Mouse (Mus musculus): ENCODE measurements around the gene Prokr1. TPM values are rescaled to one million over a fixed set of nuclear protein-coding genes. Genes with fewer than 3 reads are reported as not detected.
"Not testable (repeated sequence)": the region's sequence is repeated elsewhere in the genome, so short reads cannot be mapped to it uniquely, and the experiment has no call there.

Prokr1 gene
- polyA plus RNA-seq, 1 experiment = 0.33 TPM

DNA sequence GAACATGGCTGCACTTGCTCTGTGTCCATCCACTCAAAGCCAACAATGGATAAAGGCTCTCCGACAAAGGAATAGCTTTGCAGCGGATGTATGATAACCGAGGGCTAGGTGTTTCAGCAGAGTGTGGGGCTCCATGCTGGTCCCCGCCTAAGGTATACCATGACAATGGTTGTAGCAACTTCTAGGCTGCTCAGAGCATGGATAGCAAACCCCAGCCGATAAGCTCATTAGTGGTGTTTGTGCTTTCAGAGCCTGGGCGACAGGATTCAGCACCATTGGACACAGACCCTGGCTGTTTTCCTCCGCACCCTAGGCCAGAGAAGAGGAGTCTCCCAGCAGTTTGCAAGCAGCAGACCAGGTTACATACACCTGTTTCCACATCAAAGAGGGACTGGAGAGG lies 6.6 kb downstream of the Prokr1 start:
- WGBS = 96% methylated on average over 7 of the region's 7 CpGs

GRCm38 (mm10) chr6:87583183-87583611 lies 7.3 kb downstream of the Prokr1 start:
- H3K27me3 ChIP-seq (ENCODE audit: control insufficient read depth, insufficient read depth, low read length) = no peaks in the 10 kb centered on the region; the same call in 1 of the 2 replicates
- H3K4me3 ChIP-seq (ENCODE audit: low read depth, low read length) = no peak overlapping the region
- no peaks in the 10 kb centered on the region for H3K36me3 ChIP-seq (ENCODE audit: control insufficient read depth, insufficient read depth, low read length)
- WGBS = 96% methylated on average over 1 of the region's 1 CpGs
- H3K4me1 ChIP-seq (ENCODE audit: control insufficient read depth, insufficient read depth, insufficient read length, low read length) = peaks cover 3% of the 10 kb centered on the region; the same call in 1 of the 2 replicates
- H3K27ac ChIP-seq (ENCODE audit: insufficient read depth, low read depth, low read length) = no peak overlapping the region
- TF ChIP-seq CTCF (IDR thresholded peaks at IDR 0.05; ENCODE audit: extremely low read depth, insufficient read length, insufficient replicate concordance, low read depth, low read length) (no peak), POLR2A (IDR thresholded peaks at IDR 0.05; ENCODE audit: low read depth, low read length) (no peak)

More for the DNA sequence above, 6.6 kb downstream of the Prokr1 start:
- Histone ChIP-seq H3K36me3 (ENCODE audit: control insufficient read depth, insufficient read depth, low read length) (no peaks in the 10 kb centered on the region), H3K27ac (ENCODE audit: insufficient read depth, low read depth, low read length) (no peak overlapping the region), H3K4me3 (ENCODE audit: low read depth, low read length) (no peak overlapping the region), H3K4me1 (ENCODE audit: control insufficient read depth, insufficient read depth, insufficient read length, low read length) (peaks cover 3% of the 10 kb centered on the region; the same call in 1 of the 2 replicates), H3K27me3 (ENCODE audit: control insufficient read depth, insufficient read depth, low read length) (no peaks in the 10 kb centered on the region; the same call in 1 of the 2 replicates)
- TF ChIP-seq POLR2A (IDR thresholded peaks at IDR 0.05; ENCODE audit: low read depth, low read length) (no peak), CTCF (IDR thresholded peaks at IDR 0.05; ENCODE audit: extremely low read depth, insufficient read length, insufficient replicate concordance, low read depth, low read length) (no peak)

DNA sequence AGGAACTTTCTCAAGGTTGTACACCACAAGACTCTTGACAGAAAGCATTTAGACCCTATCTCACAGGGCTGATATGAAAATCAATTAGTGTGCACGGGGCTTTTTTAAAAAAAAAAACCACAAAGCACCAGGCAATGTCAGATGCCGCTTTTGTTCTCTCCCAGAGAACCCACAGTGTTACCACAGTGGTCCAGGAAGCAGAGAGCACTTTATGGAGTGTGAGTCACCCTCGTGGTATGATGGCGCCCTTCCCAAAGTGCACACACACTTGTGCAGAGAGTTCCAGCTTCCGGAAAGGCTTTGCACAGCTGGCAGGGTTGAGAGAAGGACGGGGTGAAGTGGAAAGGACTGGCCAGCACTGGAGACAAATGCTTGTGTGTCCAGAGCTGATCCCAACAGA lies 8.1 kb downstream of the Prokr1 start:
- Histone ChIP-seq H3K27ac (ENCODE audit: insufficient read depth, low read depth, low read length) (no peak overlapping the region), H3K4me3 (ENCODE audit: low read depth, low read length) (no peak overlapping the region), H3K4me1 (ENCODE audit: control insufficient read depth, insufficient read depth, insufficient read length, low read length) (peaks cover 3% of the 10 kb centered on the region; the same call in 1 of the 2 replicates), H3K36me3 (ENCODE audit: control insufficient read depth, insufficient read depth, low read length) (no peaks in the 10 kb centered on the region), H3K27me3 (ENCODE audit: control insufficient read depth, insufficient read depth, low read length) (no peaks in the 10 kb centered on the region; the same call in 1 of the 2 replicates)
- 3% methylated on average over 6 of the region's 6 CpGs for WGBS
- TF ChIP-seq POLR2A (IDR thresholded peaks at IDR 0.05; ENCODE audit: low read depth, low read length) (no peak), CTCF (IDR thresholded peaks at IDR 0.05; ENCODE audit: extremely low read depth, insufficient read length, insufficient replicate concordance, low read depth, low read length) (no peak)

GRCm38 (mm10) chr6:87581581-87581980 lies 9.0 kb downstream of the Prokr1 start:
- Histone ChIP-seq H3K4me1 (ENCODE audit: control insufficient read depth, insufficient read depth, insufficient read length, low read length) (peaks cover 3% of the 10 kb centered on the region; the same call in 1 of the 2 replicates), H3K36me3 (ENCODE audit: control insufficient read depth, insufficient read depth, low read length) (no peaks in the 10 kb centered on the region), H3K4me3 (ENCODE audit: low read depth, low read length) (no peak overlapping the region), H3K27me3 (ENCODE audit: control insufficient read depth, insufficient read depth, low read length) (no peaks in the 10 kb centered on the region; the same call in 1 of the 2 replicates), H3K27ac (ENCODE audit: insufficient read depth, low read depth, low read length) (no peak overlapping the region)
- whole genome bisulfite sequencing = 92% methylated on average over 18 of the region's 18 CpGs
- TF ChIP-seq CTCF (IDR thresholded peaks at IDR 0.05; ENCODE audit: extremely low read depth, insufficient read length, insufficient replicate concordance, low read depth, low read length) (no peak), POLR2A (IDR thresholded peaks at IDR 0.05; ENCODE audit: low read depth, low read length) (no peak)

GRCm38 (mm10) chr6:87581071-87581470 lies 9.5 kb downstream of the Prokr1 start:
- TF ChIP-seq POLR2A (IDR thresholded peaks at IDR 0.05; ENCODE audit: low read depth, low read length) = no peak
- no peak for TF ChIP-seq CTCF (IDR thresholded peaks at IDR 0.05; ENCODE audit: extremely low read depth, insufficient read length, insufficient replicate concordance, low read depth, low read length)
- WGBS = 92% methylated on average over 15 of the region's 15 CpGs
- Histone ChIP-seq H3K4me1 (ENCODE audit: control insufficient read depth, insufficient read depth, insufficient read length, low read length) (peaks cover 3% of the 10 kb centered on the region; the same call in 1 of the 2 replicates), H3K27ac (ENCODE audit: insufficient read depth, low read depth, low read length) (no peak overlapping the region), H3K36me3 (ENCODE audit: control insufficient read depth, insufficient read depth, low read length) (no peaks in the 10 kb centered on the region), H3K27me3 (ENCODE audit: control insufficient read depth, insufficient read depth, low read length) (no peaks in the 10 kb centered on the region; the same call in 1 of the 2 replicates), H3K4me3 (ENCODE audit: low read depth, low read length) (no peak overlapping the region)

DNA sequence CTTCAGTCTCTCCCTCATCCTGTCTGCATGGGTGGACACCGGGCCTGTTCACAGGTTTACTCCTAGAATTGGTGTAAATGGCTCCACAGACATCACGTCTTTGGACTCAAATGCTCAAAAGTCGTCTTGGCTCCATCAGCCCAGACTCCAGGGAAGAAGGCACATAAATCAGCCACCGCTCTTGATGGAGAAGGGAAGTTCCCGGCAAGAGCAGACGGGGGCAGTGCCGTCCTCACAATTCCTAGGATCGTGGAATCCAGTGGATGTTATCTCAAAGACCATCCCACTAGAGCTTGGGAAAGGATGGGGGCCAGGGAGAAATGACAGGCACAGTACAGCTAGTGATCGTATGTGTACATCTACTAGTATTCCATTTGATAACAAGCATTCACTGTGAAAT lies 12.3 kb downstream of the Prokr1 start:
- 76% methylated on average over 9 of the region's 9 CpGs for WGBS
- H3K36me3 ChIP-seq (ENCODE audit: control insufficient read depth, insufficient read depth, low read length) = no peaks in the 10 kb centered on the region
- peaks cover 3% of the 10 kb centered on the region; the same call in 1 of the 2 replicates for H3K4me1 ChIP-seq (ENCODE audit: control insufficient read depth, insufficient read depth, insufficient read length, low read length)
- no peak overlapping the region for H3K4me3 ChIP-seq (ENCODE audit: low read depth, low read length)
- no peak for TF ChIP-seq CTCF (IDR thresholded peaks at IDR 0.05; ENCODE audit: extremely low read depth, insufficient read length, insufficient replicate concordance, low read depth, low read length)
- TF ChIP-seq POLR2A (IDR thresholded peaks at IDR 0.05; ENCODE audit: low read depth, low read length) = no peak
- no peak overlapping the region for H3K27ac ChIP-seq (ENCODE audit: insufficient read depth, low read depth, low read length)
- H3K27me3 ChIP-seq (ENCODE audit: control insufficient read depth, insufficient read depth, low read length) = 0 out of 2 replicates have a peak, but pooled peaks cover 2% of the 10 kb centered on the region

GRCm38 (mm10) chr6:87576648-87577330 lies 13.8 kb downstream of the Prokr1 start:
- Histone ChIP-seq H3K4me1 (ENCODE audit: control insufficient read depth, insufficient read depth, insufficient read length, low read length) (no peaks in the 10 kb centered on the region), H3K27ac (ENCODE audit: insufficient read depth, low read depth, low read length) (no peak overlapping the region), H3K27me3 (ENCODE audit: control insufficient read depth, insufficient read depth, low read length) (0 out of 2 replicates have a peak, but pooled peaks cover 8% of the 10 kb centered on the region), H3K4me3 (ENCODE audit: low read depth, low read length) (no peak overlapping the region), H3K36me3 (ENCODE audit: control insufficient read depth, insufficient read depth, low read length) (no peaks in the 10 kb centered on the region)
- 43% methylated on average over 4 of the region's 4 CpGs for WGBS
- no peak for TF ChIP-seq POLR2A (IDR thresholded peaks at IDR 0.05; ENCODE audit: low read depth, low read length)

DNA sequence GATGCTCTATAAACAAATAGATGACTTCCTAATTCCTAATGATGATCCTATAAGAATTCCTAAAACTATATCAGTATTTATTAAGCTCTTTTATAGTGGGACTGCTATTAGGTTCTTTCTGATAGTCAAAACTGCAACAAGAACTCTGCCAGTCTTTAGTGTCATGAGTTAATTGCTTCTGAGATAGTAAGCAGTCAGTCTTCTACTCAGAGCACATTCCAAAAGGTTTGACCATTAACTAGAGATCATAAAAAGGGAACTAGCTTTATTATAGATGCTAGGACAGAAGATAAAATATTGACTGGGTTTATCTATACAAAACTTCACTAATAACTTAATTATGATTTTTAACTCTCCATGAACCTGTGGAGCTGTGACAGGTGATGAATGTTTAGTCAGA lies 18.7 kb downstream of the Prokr1 start:
- H3K27ac ChIP-seq (ENCODE audit: insufficient read depth, low read depth, low read length); H3K27me3 ChIP-seq (ENCODE audit: control insufficient read depth, insufficient read depth, low read length); H3K36me3 ChIP-seq (ENCODE audit: control insufficient read depth, insufficient read depth, low read length); H3K4me1 ChIP-seq (ENCODE audit: control insufficient read depth, insufficient read depth, insufficient read length, low read length); H3K4me3 ChIP-seq (ENCODE audit: low read depth, low read length): not testable (repeated sequence)

Measured in small intestine, adult 2 months (tissue).